Mouse (Mus musculus) macrophage (primary cell): Measurements from ENCODE around the gene Dgcr8. TPM values are rescaled to one million over a fixed set of nuclear protein-coding genes. Genes with fewer than 3 reads are reported as not detected.
"Not testable (repeated sequence)": the region's sequence is repeated elsewhere in the genome, so short reads cannot be mapped to it uniquely, and the experiment has no call there.

Experiments
- H3K27ac ChIP-seq: fragments of 350-480 bp; formaldehyde crosslinking; 2 replicates; pipeline ENCODE4 v1.9.0; 2021
- H3K36me3 ChIP-seq: fragments of 350-480 bp; formaldehyde crosslinking; 2 replicates; pipeline ENCODE4 v1.9.0; 2021; ENCODE audit errors: inconsistent target
- H3K4me3 ChIP-seq: fragments of 350-480 bp; formaldehyde crosslinking; 2 replicates; pipeline ENCODE4 v1.9.0; 2021; ENCODE audit errors: inconsistent target
- H3K79me2 ChIP-seq: fragments of 350-480 bp; formaldehyde crosslinking; 2 replicates; pipeline ENCODE4 v1.9.0; 2021; ENCODE audit errors: inconsistent target
- WGBS: methylation state at CpG from one replicate; pipeline ENCODE4 v1.1.7; 2026; ENCODE audit warnings: inconsistent platforms; ENCODE audit not compliant: missing documents; 5-methylcytosine and 5-hydroxymethylcytosine counted together
- polyA plus RNA-seq: library from polyadenylated mRNA; stranded (reverse); fragments of 250-400 nt; gene quantifications from 3 replicates; pipeline ENCODE4 v1.2.4, GENCODE M21; 2018; ENCODE audit warnings: inconsistent platforms
- total RNA-seq, 78 experiments: library from RNA; depleted of rRNA; stranded (reverse); fragments of 250-400 nt; gene quantifications; 1 replicate in 9 of 78; 2 replicates in 24 of 78; 3 replicates in 43 of 78; 4 replicates in 2 of 78; pipeline ENCODE4 v1.2.4; 2018; ENCODE audit warnings: inconsistent platforms in 56 of 78

Gene Dgcr8
- 100 to 1,000 TPM in 2 of 26 experiments, 10 to 100 TPM in 24; 19.3 to 114 (median 65.8) TPM for total RNA-seq (2018; cell fraction: chromatin; rRNA removed)
- total RNA-seq (2018; cell fraction: cytosol; rRNA removed), result 10 to 100 TPM in 12 of 26 experiments, 1 to 10 TPM in 14; 5.0 to 15.1 (median 9.8) TPM
- total RNA-seq (2018; cell fraction: nucleus; rRNA removed), result 10 to 100 TPM; 13.9 to 81.3 (median 31.8) TPM
- 11.3 to 17.8 TPM (median 12.9 TPM) in 3 replicates for polyA plus RNA-seq

- peaks cover 8% of the 10 kb centered on the region; the same call in 1 of the 2 replicates for H3K36me3 ChIP-seq
- peaks cover 46% of the 10 kb centered on the region for H3K79me2 ChIP-seq
- H3K27ac ChIP-seq, result peak within 1 kb of the TSS; percentile 57
- 2% methylated on average over 52 of the region's 71 CpGs for WGBS
- peak within 1 kb of the TSS; percentile 74 for H3K4me3 ChIP-seq
Observed at GRCm38 (mm10) chr16:18289067-18289588, at the start of gene Dgcr8. Gene Dgcr8 (minus strand): TSS chr16:18289246.

GRCm38 (mm10) chr16:18337261-18337660 is 48.2 kb upstream of the Dgcr8 start:
- Histone ChIP-seq H3K4me3 (no peak overlapping the region), H3K79me2 (peaks cover 31% of the 10 kb centered on the region), H3K36me3 (peaks cover 30% of the 10 kb centered on the region), H3K27ac (no peak overlapping the region)
- 100% methylated on average over 4 of the region's 4 CpGs for whole genome bisulfite sequencing

GRCm38 (mm10) chr16:18335981-18336380 is 46.9 kb upstream of the Dgcr8 start:
- Histone ChIP-seq H3K79me2 (peaks cover 19% of the 10 kb centered on the region; the same call in 1 of the 2 replicates), H3K4me3 (no peak overlapping the region), H3K36me3 (peaks cover 30% of the 10 kb centered on the region), H3K27ac (no peak overlapping the region)
- WGBS, result 84% methylated on average over 3 of the region's 3 CpGs

GRCm38 (mm10) chr16:18333976-18334375 is 44.9 kb upstream of the Dgcr8 start:
- no peaks in the 10 kb centered on the region; the same call in 1 of the 2 replicates for H3K79me2 ChIP-seq
- H3K27ac ChIP-seq, result no peak overlapping the region
- H3K36me3 ChIP-seq, result peaks cover 30% of the 10 kb centered on the region
- 71% methylated on average over 3 of the region's 3 CpGs for WGBS
- no peak overlapping the region for H3K4me3 ChIP-seq

GRCm38 (mm10) chr16:18328524-18328923 is 39.5 kb upstream of the Dgcr8 start:
- H3K4me3 ChIP-seq, result no peak overlapping the region
- no peak overlapping the region for H3K27ac ChIP-seq
- H3K36me3 ChIP-seq, result peaks cover 29% of the 10 kb centered on the region; the same call in 1 of the 2 replicates
- 100% methylated on average over 1 of the region's 1 CpGs for WGBS
- H3K79me2 ChIP-seq, result no peaks in the 10 kb centered on the region; the same call in 1 of the 2 replicates

GRCm38 (mm10) chr16:18327936-18328335 is 38.9 kb upstream of the Dgcr8 start:
- no peak overlapping the region for H3K27ac ChIP-seq
- over 99% methylated on average over 9 of the region's 9 CpGs for WGBS
- H3K79me2 ChIP-seq, result no peaks in the 10 kb centered on the region; the same call in 1 of the 2 replicates
- no peak overlapping the region for H3K4me3 ChIP-seq
- peaks cover 30% of the 10 kb centered on the region for H3K36me3 ChIP-seq

- 88% methylated on average over 4 of the region's 4 CpGs for WGBS
Observed at GRCm38 (mm10) chr16:18325741-18326140, 36.7 kb upstream of the Dgcr8 start.

GRCm38 (mm10) chr16:18324031-18324430 is 35.0 kb upstream of the Dgcr8 start:
- no peak overlapping the region for H3K27ac ChIP-seq
- 93% methylated on average over 6 of the region's 6 CpGs for WGBS
- H3K4me3 ChIP-seq, result no peak overlapping the region
- H3K36me3 ChIP-seq, result peaks cover 51% of the 10 kb centered on the region
- H3K79me2 ChIP-seq, result no peaks in the 10 kb centered on the region; the same call in 1 of the 2 replicates

More at GRCm38 (mm10) chr16:18325741-18326140, 36.7 kb upstream of the Dgcr8 start:
- H3K36me3 ChIP-seq, result peaks cover 43% of the 10 kb centered on the region
- no peak overlapping the region for H3K27ac ChIP-seq
- no peaks in the 10 kb centered on the region; the same call in 1 of the 2 replicates for H3K79me2 ChIP-seq
- H3K4me3 ChIP-seq, result no peak overlapping the region

- Histone ChIP-seq H3K79me2 (no peaks in the 10 kb centered on the region; the same call in 1 of the 2 replicates), H3K4me3 (no peak overlapping the region), H3K36me3 (peaks cover 52% of the 10 kb centered on the region), H3K27ac (no peak overlapping the region)
- WGBS, result 95% methylated on average over 2 of the region's 2 CpGs
Observed at GRCm38 (mm10) chr16:18323460-18323859, 34.4 kb upstream of the Dgcr8 start.

- no peaks in the 10 kb centered on the region for H3K79me2 ChIP-seq
- no peak overlapping the region for H3K4me3 ChIP-seq
- no peak overlapping the region for H3K27ac ChIP-seq
- 89% methylated on average over 2 of the region's 2 CpGs for WGBS
- peaks cover 45% of the 10 kb centered on the region for H3K36me3 ChIP-seq
Observed at GRCm38 (mm10) chr16:18321443-18321842, 32.4 kb upstream of the Dgcr8 start.

- Histone ChIP-seq H3K79me2 (no peaks in the 10 kb centered on the region), H3K27ac (no peak overlapping the region), H3K4me3 (no peak overlapping the region), H3K36me3 (peaks cover 39% of the 10 kb centered on the region)
- 86% methylated on average over 3 of the region's 3 CpGs for WGBS
Observed at GRCm38 (mm10) chr16:18318992-18319391, 29.9 kb upstream of the Dgcr8 start.

- Histone ChIP-seq H3K79me2 (no peaks in the 10 kb centered on the region), H3K27ac (no peak overlapping the region), H3K4me3 (no peak overlapping the region), H3K36me3 (peaks cover 73% of the 10 kb centered on the region)
- 100% methylated on average over 1 of the region's 1 CpGs for WGBS
Observed at GRCm38 (mm10) chr16:18308159-18308558, 19.1 kb upstream of the Dgcr8 start.

- not testable (repeated sequence) for H3K36me3 ChIP-seq
- H3K79me2 ChIP-seq, result peaks cover 41% of the 10 kb centered on the region
- peak overlapping the region; percentile 32 for H3K4me3 ChIP-seq
- WGBS, result 0% methylated on average over 4 of the region's 10 CpGs
- peak overlapping the region; percentile 28; the same call in 1 of the 2 replicates for H3K27ac ChIP-seq
Observed at GRCm38 (mm10) chr16:18289614-18290013, 568 bp upstream of the Dgcr8 start.

- peak overlapping the region; percentile 74 for H3K4me3 ChIP-seq
- 0% methylated on average over 25 of the region's 31 CpGs for WGBS
- peaks cover 51% of the 10 kb centered on the region for H3K79me2 ChIP-seq
- peaks cover 13% of the 10 kb centered on the region for H3K36me3 ChIP-seq
- peak overlapping the region; percentile 57 for H3K27ac ChIP-seq
Observed at GRCm38 (mm10) chr16:18288581-18289061, 425 bp downstream of the Dgcr8 start.

- WGBS, result 2% methylated on average over 4 of the region's 4 CpGs
- Histone ChIP-seq H3K79me2 (peaks cover 51% of the 10 kb centered on the region), H3K4me3 (peak overlapping the region; percentile 74), H3K36me3 (peaks cover 17% of the 10 kb centered on the region), H3K27ac (peak overlapping the region; percentile 57)
Observed at GRCm38 (mm10) chr16:18288166-18288565, 880 bp downstream of the Dgcr8 start.
